23 mouse cellular contexts compared by ENCODE assay signal in genomic region chr7:141073782-141074181, GRCm38 (mm10). TPM values are rescaled to one million over a fixed set of nuclear protein-coding genes. Genes with fewer than 3 reads are reported as not detected.
"Had no signal": no experiment of that assay in that cellular context is flagged by ENCODE, and none has a peak within 500 bp of the region (broad histone marks: within the 10 kb centered on the region; RNA-seq: fewer than 3 reads in every experiment).

No protein-coding gene starts in this region.

- DNase-seq: forebrain, postnatal 0 days; gastrocnemius, postnatal 14 days; gastrocnemius, postnatal 36 days; heart, adult 11 months; heart, adult 2 months; heart, postnatal 14 days; heart, postnatal 36 days; kidney, adult 18-20 months; kidney, adult 9 months; kidney, postnatal 14 days; kidney, postnatal 36 days; layer of hippocampus, postnatal 36 days; left cerebral cortex, postnatal 4 days; liver, embryonic 13.5 days had no signal

RNA-seq across cellular contexts. Expression of gene Pkp3, which starts 4.2 kb away (rescaled TPM):
- total RNA-seq: forebrain, postnatal 0 days; gastrocnemius, adult 18-20 months; gastrocnemius, adult 8-10 months; gastrocnemius, postnatal 14 days; heart, postnatal 36 days; layer of hippocampus, adult 8-10 months; layer of hippocampus, postnatal 10 days; layer of hippocampus, postnatal 36 days; left cerebral cortex, postnatal 10 days; left cerebral cortex, postnatal 4 days had no signal

RNA-seq across cellular contexts. Expression of gene B4galnt4, which starts 12.9 kb away (rescaled TPM):
- total RNA-seq: gastrocnemius, adult 18-20 months; heart, postnatal 36 days had no signal

RNA-seq across cellular contexts. Expression of gene Ano9, which starts 43.8 kb away (rescaled TPM):
- total RNA-seq: gastrocnemius, adult 18-20 months; gastrocnemius, adult 8-10 months; gastrocnemius, postnatal 14 days; gastrocnemius, postnatal 36 days; hematopoietic stem cell, adult 5-6 weeks; layer of hippocampus, adult 8-10 months; layer of hippocampus, postnatal 10 days; layer of hippocampus, postnatal 36 days; left cerebral cortex, adult 18-20 months; left cerebral cortex, postnatal 10 days; left cerebral cortex, postnatal 25 days; left cerebral cortex, postnatal 4 days had no signal

RNA-seq across cellular contexts. Expression of gene Gm17387, which starts 44.9 kb away (rescaled TPM):
- total RNA-seq: forebrain, postnatal 0 days; gastrocnemius, adult 18-20 months; gastrocnemius, adult 8-10 months; gastrocnemius, postnatal 14 days; gastrocnemius, postnatal 36 days; heart, adult 2 months; heart, postnatal 14 days; heart, postnatal 36 days; hematopoietic stem cell, adult 5-6 weeks; hindbrain, postnatal 0 days; layer of hippocampus, adult 8-10 months; layer of hippocampus, postnatal 10 days; layer of hippocampus, postnatal 36 days; left cerebral cortex, adult 18-20 months; left cerebral cortex, postnatal 10 days; left cerebral cortex, postnatal 25 days; left cerebral cortex, postnatal 4 days had no signal
